8 mouse cellular contexts compared by ENCODE assay signal in genomic region chr17:88065031-88065800, GRCm38 (mm10). TPM values are rescaled to one million over a fixed set of nuclear protein-coding genes. Genes with fewer than 3 reads are reported as not detected.
DNase-seq lines count a peak whose midpoint lies in the region; ATAC-seq lines count a peak whose summit lies in the region.

Gene Fbxo11 (minus strand): TSS chr17:88065291.

- H3K27me3 ChIP-seq in intestine, embryonic 15.5 days (replicated peaks), result no peaks in the 10 kb centered on the region
- H3K27me3 ChIP-seq in midbrain, embryonic 13.5 days, result no peaks in the 10 kb centered on the region

- DNase-seq in adrenal gland, postnatal 14 days, result peak; percentile 78
- DNase-seq in embryo, embryonic 11 days, result peak; percentile 61
- DNase-seq in gastrocnemius, postnatal 4 days (ENCODE audit: low spot score in 2 of 2), result peak; percentile 42 to 68
- peak; percentile 56 for DNase-seq in left cerebral cortex, postnatal 4 days
- peak; percentile 51 for DNase-seq in spleen, adult 12 weeks (ENCODE audit: low spot score)
- DNase-seq in Muller cell, postnatal 12 days (ENCODE audit: inconsistent ontology term), result no peak

- H3K4me2 ChIP-seq in intestine, embryonic 15.5 days (replicated peaks), result peak within 1 kb of the TSS; percentile 69
- peak within 1 kb of the TSS; percentile 77 for H3K4me2 ChIP-seq in midbrain, embryonic 13.5 days (replicated peaks)

- H3K9ac ChIP-seq in intestine, embryonic 15.5 days, result peak within 1 kb of the TSS; percentile 99
- peak within 1 kb of the TSS; percentile 100 for H3K9ac ChIP-seq in midbrain, embryonic 13.5 days (replicated peaks)

- H3K36me3 ChIP-seq in intestine, embryonic 15.5 days, result no peaks in the 10 kb centered on the region
- H3K36me3 ChIP-seq in midbrain, embryonic 13.5 days, result no peaks in the 10 kb centered on the region

- no peaks in the 10 kb centered on the region for H3K9me3 ChIP-seq in intestine, embryonic 15.5 days
- no peaks in the 10 kb centered on the region for H3K9me3 ChIP-seq in midbrain, embryonic 13.5 days

- H3K4me3 ChIP-seq in intestine, embryonic 15.5 days (replicated peaks), result peak within 1 kb of the TSS; percentile 99
- H3K4me3 ChIP-seq in midbrain, embryonic 13.5 days (replicated peaks), result peak within 1 kb of the TSS; percentile 97

- H3K4me1 ChIP-seq in intestine, embryonic 15.5 days (replicated peaks), result 0 out of 2 replicates have a peak, but pooled peaks cover 2% of the 10 kb centered on the region
- peaks cover 24% of the 10 kb centered on the region for H3K4me1 ChIP-seq in midbrain, embryonic 13.5 days (replicated peaks)

- H3K27ac ChIP-seq in intestine, embryonic 15.5 days, result peak within 1 kb of the TSS; percentile 100
- peak within 1 kb of the TSS; percentile 100 for H3K27ac ChIP-seq in midbrain, embryonic 13.5 days

- ATAC-seq in intestine, embryonic 15.5 days, result peak; percentile 18
- ATAC-seq in midbrain, embryonic 13.5 days, result peak; percentile 2

- WGBS in intestine, embryonic 15.5 days, result under 1% methylated on average over 77 of the region's 112 CpGs
- whole genome bisulfite sequencing in midbrain, embryonic 13.5 days, result 1% methylated on average over 71 of the region's 112 CpGs

- intact Hi-C loops in left cerebral cortex, postnatal 4 days (cut with DNase I), result loop anchor here (5.0 kb wide), 2 partner anchors 187 to 447 kb away; no protein-coding TSS in a partner anchor

RNA-seq across cellular contexts. Expression of gene Fbxo11, which starts in this region (rescaled TPM):
- total RNA-seq in adrenal gland, postnatal 14 days (2021), result 58.5 and 61.7 TPM in 2 replicates
- 10 to 100 TPM; 53.3 to 59.6 TPM for total RNA-seq in gastrocnemius, postnatal 4 days (2021)
- polyA plus RNA-seq in intestine, embryonic 15.5 days (2015; fragmentation: Nextera tagmentation; extraction: Ambion mirVana), result 12.3 and 12.9 TPM in 2 replicates
- 100 to 1,000 TPM; 128 to 142 TPM for total RNA-seq in left cerebral cortex, postnatal 4 days (2021)
- 30.7 and 31.2 TPM in 2 replicates for polyA plus RNA-seq in midbrain, embryonic 13.5 days (2015; fragmentation: Nextera tagmentation; extraction: Ambion mirVana)
